Mouse (Mus musculus) ES-E14 (cell line): ENCODE data around the gene Gpd1. TPM values are rescaled to one million over a fixed set of nuclear protein-coding genes. Genes with fewer than 3 reads are reported as not detected.
A peak's percentile ranks its signal among the peaks of the same experiment; 100 is the strongest.

Experiments used
- DNase-seq: peaks from one replicate; pipeline ENCODE4 v3.0.0-alpha.2; 2013; ENCODE audit warnings: low read depth, low spot score
- H3K27ac ChIP-seq: 2 replicates; pipeline ENCODE4 v1.5.1; 2012; ENCODE audit warnings: low read depth, mild to moderate bottlenecking, low read length, moderate library complexity, mixed read lengths; ENCODE audit not compliant: poor library complexity, insufficient read depth, severe bottlenecking
- H3K36me3 ChIP-seq: 2 replicates; pipeline ENCODE4 v1.6.1; 2012; ENCODE audit warnings: mild to moderate bottlenecking, low read length, moderate library complexity, mixed read lengths; ENCODE audit not compliant: control insufficient read depth, poor library complexity, insufficient read depth, severe bottlenecking
- H3K4me1 ChIP-seq, 2 experiments: fragments of 150-350 bp in 1 of 2; sonication (generic) in 1 of 2; 2 replicates each; pipeline ENCODE4 v1.6.1; 2012; ENCODE audit warnings: low read length in 2 of 2, mild to moderate bottlenecking in 1 of 2, mixed read lengths in 1 of 2; ENCODE audit not compliant: control insufficient read depth in 2 of 2, insufficient read depth in 2 of 2, poor library complexity in 1 of 2
- H3K4me3 ChIP-seq, 2 experiments: fragments of 150-350 bp in 1 of 2; sonication (generic) in 1 of 2; 2 replicates each; pipeline ENCODE4 v1.5.1; 2012; ENCODE audit warnings: low read length in 2 of 2, low read depth in 1 of 2, mild to moderate bottlenecking in 1 of 2, mixed read lengths in 1 of 2; ENCODE audit not compliant: insufficient read depth in 1 of 2, poor library complexity in 1 of 2, severe bottlenecking in 1 of 2
- H3K9ac ChIP-seq: 2 replicates; pipeline ENCODE4 v1.6.1; 2012; ENCODE audit warnings: low read depth, mild to moderate bottlenecking, low read length, mixed read lengths; ENCODE audit not compliant: poor library complexity, insufficient read depth, severe bottlenecking
- H3K9me3 ChIP-seq: fragments of 150-350 bp; sonication (generic); 2 replicates; pipeline ENCODE4 v1.6.1; 2012; ENCODE audit warnings: low read depth, mild to moderate bottlenecking, low read length; ENCODE audit not compliant: control insufficient read depth, insufficient read depth
- CHD2 ChIP-seq: IDR thresholded peaks from 2 replicates; pipeline ENCODE4 v1.6.1; 2014; ENCODE audit warnings: mild to moderate bottlenecking, low read depth, low read length, inconsistent platforms
- HCFC1 ChIP-seq: IDR thresholded peaks from 2 replicates; pipeline ENCODE4 v1.6.1; 2012; ENCODE audit warnings: low read length, inconsistent platforms, borderline replicate concordance; ENCODE audit not compliant: insufficient read depth
- MAFK ChIP-seq: IDR thresholded peaks from 2 replicates; pipeline ENCODE4 v1.6.1; 2014; ENCODE audit warnings: mild to moderate bottlenecking, low read depth, low read length, inconsistent platforms; ENCODE audit not compliant: insufficient read depth
- ZC3H11A ChIP-seq: IDR thresholded peaks from 2 replicates; pipeline ENCODE4 v1.6.1; 2012; ENCODE audit warnings: low read depth, mild to moderate bottlenecking, inconsistent platforms, low read length, borderline replicate concordance
- ZNF384 ChIP-seq: IDR thresholded peaks from 2 replicates; pipeline ENCODE4 v1.6.1; 2012; ENCODE audit warnings: low read depth, low read length, inconsistent platforms
- in situ Hi-C, 2 experiments: fragments of 600-800 bp; cut with MboI; formaldehyde crosslinking; loops; one replicate each; pipeline ENCODE4 v1.15.1; 2025; ENCODE audit warnings: low sequenced_read_pairs in 2 of 2, inconsistent platforms in 1 of 2; ENCODE audit not compliant: unreplicated experiment in 2 of 2
- total RNA-seq: library from RNA; depleted of rRNA; stranded (reverse); fragments of 300-350 nt; gene quantifications from 2 replicates; pipeline ENCODE4 v1.2.3, GENCODE M21; 2012; rRNA removed

The Gpd1 gene
- total RNA-seq = 0.85 and 1.1 TPM in 2 replicates

GRCm38 (mm10) chr15:99717386-99718334, at the start of gene Gpd1:
Gene Gpd1 (plus strand): TSS chr15:99717515.
- Histone ChIP-seq H3K27ac (no peak within 1 kb of the TSS), H3K9ac (no peak within 1 kb of the TSS), H3K9me3 (no peaks in the 10 kb centered on the region), H3K4me3 (no peak within 1 kb of the TSS), H3K4me1 (peaks cover 0 to 28% of the 10 kb centered on the region in 2 experiments; a peak in 3 of 4 replicates), H3K36me3 (peaks cover 11% of the 10 kb centered on the region)
- in situ Hi-C loops = loop anchor here in 1 of 2 experiments (10.0 kb wide), 1 partner anchor 187 kb away; no protein-coding TSS in a partner anchor
- DNase-seq = no peak
- TF ChIP-seq CHD2 (no peak), MAFK (no peak), ZNF384 (no peak), ZC3H11A (no peak), HCFC1 (no peak)

- in situ Hi-C loops = no loop called here
- no peaks in the 10 kb centered on the region for H3K36me3 ChIP-seq
- no peaks in the 10 kb centered on the region for H3K9me3 ChIP-seq
- H3K27ac ChIP-seq = no peak overlapping the region
- TF ChIP-seq HCFC1 (no peak), ZC3H11A (no peak)
- H3K4me3 ChIP-seq = no peak overlapping the region
- no peak for DNase-seq
- H3K9ac ChIP-seq = no peak overlapping the region
- H3K4me1 ChIP-seq = peaks cover 2 to 23% of the 10 kb centered on the region in 2 experiments; a peak in 2 of 4 replicates
These were observed 49.8 kb upstream of the Gpd1 start for GRCm38 (mm10) chr15:99667544-99667943.

DNA sequence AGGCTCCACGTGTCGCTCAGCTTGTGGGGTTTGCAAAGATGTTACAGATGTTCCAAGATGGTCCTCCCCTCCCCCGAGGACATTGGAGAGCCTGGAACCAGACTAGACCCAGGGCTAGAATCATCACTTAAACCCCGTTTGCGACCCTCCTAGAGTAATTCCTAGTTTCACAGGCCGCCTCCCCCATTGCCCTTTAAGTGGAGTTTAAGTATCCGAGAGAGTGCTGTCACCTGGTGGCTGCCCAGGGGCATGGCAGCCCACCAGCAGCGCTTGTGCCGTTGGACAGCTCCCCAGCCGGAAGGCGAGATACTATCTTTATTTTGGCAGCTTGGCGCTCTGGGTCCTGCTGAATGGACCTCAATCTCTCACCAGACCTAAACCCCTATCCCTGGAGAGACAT, 48.4 kb upstream of the Gpd1 start:
- Histone ChIP-seq H3K27ac (no peak overlapping the region), H3K9ac (no peak overlapping the region; the same call in 1 of the 2 replicates), H3K9me3 (no peaks in the 10 kb centered on the region), H3K4me3 (no peak overlapping the region), H3K4me1 (peaks cover 2 to 22% of the 10 kb centered on the region in 2 experiments; a peak in 2 of 4 replicates), H3K36me3 (no peaks in the 10 kb centered on the region)
- TF ChIP-seq ZC3H11A (peak; percentile 54; the same call in 1 of the 2 replicates), MAFK (no peak)
- DNase-seq = no peak
- in situ Hi-C loops = no loop called here

DNA sequence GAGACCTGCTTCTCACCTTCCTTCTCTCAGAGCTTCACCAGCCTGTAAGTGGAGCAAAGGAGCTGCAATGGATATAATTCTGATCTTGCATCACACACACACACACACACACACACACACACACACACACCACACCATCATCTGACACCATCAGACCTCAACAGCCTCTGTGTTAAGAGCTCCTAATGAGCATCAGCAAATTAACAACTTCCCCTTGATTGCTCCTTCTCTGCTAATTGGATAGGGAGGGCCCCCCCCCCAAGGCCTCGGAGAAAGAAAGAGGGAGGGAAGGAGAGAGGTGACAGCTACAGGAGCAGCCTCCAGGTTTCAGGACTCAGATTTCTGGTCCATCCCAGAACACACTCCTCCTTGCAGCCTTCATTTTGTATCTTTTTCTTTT, 47.9 kb upstream of the Gpd1 start:
- DNase-seq = no peak
- Histone ChIP-seq H3K4me3 (no peak overlapping the region), H3K9me3 (no peaks in the 10 kb centered on the region), H3K27ac (no peak overlapping the region), H3K4me1 (peaks cover 2 to 18% of the 10 kb centered on the region in 2 experiments; a peak in 2 of 4 replicates), H3K36me3 (no peaks in the 10 kb centered on the region), H3K9ac (no peak overlapping the region)
- TF ChIP-seq HCFC1 = no peak
- TF ChIP-seq CHD2 = no peak
- in situ Hi-C loops = no loop called here
